Mouse (Mus musculus) small intestine, adult 2 months (tissue): ENCODE results near the gene 2310050C09Rik. TPM values are rescaled to one million over a fixed set of nuclear protein-coding genes. Genes with fewer than 3 reads are reported as not detected.

ENCODE experiments used
- H3K27ac ChIP-seq: fragments of 200-500 bp; 2 replicates; pipeline ENCODE4 v1.5.1; 2012; ENCODE audit warnings: low read depth, low read length, control low read depth, inconsistent platforms; ENCODE audit not compliant: insufficient read depth
- H3K27me3 ChIP-seq: fragments of 200-500 bp; 2 replicates; pipeline ENCODE4 v1.6.1; 2012; ENCODE audit warnings: mild to moderate bottlenecking, moderate library complexity, low read length, inconsistent platforms; ENCODE audit not compliant: control insufficient read depth, insufficient read depth
- H3K36me3 ChIP-seq: fragments of 200-500 bp; 2 replicates; pipeline ENCODE4 v1.6.1; 2012; ENCODE audit warnings: mild to moderate bottlenecking, low read length, control low read depth, inconsistent platforms; ENCODE audit not compliant: control insufficient read depth, insufficient read depth
- H3K4me1 ChIP-seq: fragments of 200-500 bp; 2 replicates; pipeline ENCODE4 v1.6.1; 2012; ENCODE audit warnings: low read length, inconsistent platforms, mixed read lengths; ENCODE audit not compliant: control insufficient read depth, insufficient read depth, insufficient read length
- H3K4me3 ChIP-seq: fragments of 200-500 bp; 2 replicates; pipeline ENCODE4 v1.5.1; 2012; ENCODE audit warnings: low read depth, mild to moderate bottlenecking, control low read depth, inconsistent platforms, low read length, moderate library complexity
- CTCF ChIP-seq: fragments of 200-500 bp; IDR thresholded peaks from 2 replicates; pipeline ENCODE4 v1.5.1; 2012; ENCODE audit warnings: low read depth, mild to moderate bottlenecking, control low read depth, inconsistent platforms, low read length, moderate library complexity, mixed read lengths; ENCODE audit not compliant: insufficient replicate concordance, insufficient read length; ENCODE audit errors: extremely low read depth
- POLR2A ChIP-seq: fragments of 200-500 bp; IDR thresholded peaks from 2 replicates; pipeline ENCODE4 v1.6.1; 2012; ENCODE audit warnings: low read depth, mild to moderate bottlenecking, control low read depth, inconsistent platforms, low read length, moderate library complexity
- WGBS: fragments of 180-500 bp; shearing (Covaris S2); methylation state at CpG from one replicate; pipeline ENCODE4 v1.1.7; 2018; 5-methylcytosine and 5-hydroxymethylcytosine counted together
- polyA plus RNA-seq: library from polyadenylated mRNA; depleted of rRNA; stranded (reverse); fragments of >200 nt; gene quantifications from 2 replicates; pipeline ENCODE4 v1.2.3, GENCODE M21; 2012; rRNA removed

2310050C09Rik gene
- polyA plus RNA-seq, 1 experiment, result not detected

DNA sequence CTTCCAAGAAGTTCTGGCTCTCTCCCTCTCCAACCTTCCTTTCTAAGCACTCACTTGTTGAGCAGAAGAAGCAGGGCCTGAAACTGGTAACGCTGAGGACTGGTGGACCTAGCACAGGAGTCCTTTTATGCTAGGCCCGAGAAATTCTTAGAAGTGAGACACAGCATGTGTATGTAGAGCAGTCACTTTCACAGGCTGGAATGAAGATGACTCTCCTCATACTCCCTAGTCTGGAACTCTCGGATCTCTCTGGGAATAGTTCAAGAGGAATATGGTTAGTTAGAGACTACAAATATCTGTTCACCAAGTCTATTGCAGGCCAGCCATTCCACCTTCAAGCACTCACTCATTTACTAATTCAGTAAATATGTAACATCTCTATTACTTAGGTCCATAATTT, 18.8 kb downstream of the 2310050C09Rik start, which contains the start of gene Lce1l:
Lce1l (minus strand) TSS at position 101 of the 400 bp plus-strand sequence.
- H3K36me3 ChIP-seq, result no peaks in the 10 kb centered on the region
- H3K4me1 ChIP-seq, result no peaks in the 10 kb centered on the region
- H3K27me3 ChIP-seq, result no peaks in the 10 kb centered on the region
- H3K27ac ChIP-seq, result no peak within 1 kb of the TSS
- TF ChIP-seq POLR2A (no peak), CTCF (no peak)
- WGBS, result 86% methylated on average over 3 of the region's 3 CpGs
- no peak within 1 kb of the TSS for H3K4me3 ChIP-seq

GRCm38 (mm10) chr3:92827108-92827507, 42.9 kb downstream of the 2310050C09Rik start, which contains the start of gene Kprp:
Gene Kprp, minus strand, starts transcription at chr3:92827247.
- Histone ChIP-seq H3K27ac (no peak within 1 kb of the TSS), H3K4me1 (no peaks in the 10 kb centered on the region), H3K27me3 (no peaks in the 10 kb centered on the region), H3K36me3 (no peaks in the 10 kb centered on the region), H3K4me3 (no peak within 1 kb of the TSS)
- 20% methylated on average over 1 of the region's 1 CpGs for WGBS
- TF ChIP-seq CTCF (no peak), POLR2A (no peak)

DNA sequence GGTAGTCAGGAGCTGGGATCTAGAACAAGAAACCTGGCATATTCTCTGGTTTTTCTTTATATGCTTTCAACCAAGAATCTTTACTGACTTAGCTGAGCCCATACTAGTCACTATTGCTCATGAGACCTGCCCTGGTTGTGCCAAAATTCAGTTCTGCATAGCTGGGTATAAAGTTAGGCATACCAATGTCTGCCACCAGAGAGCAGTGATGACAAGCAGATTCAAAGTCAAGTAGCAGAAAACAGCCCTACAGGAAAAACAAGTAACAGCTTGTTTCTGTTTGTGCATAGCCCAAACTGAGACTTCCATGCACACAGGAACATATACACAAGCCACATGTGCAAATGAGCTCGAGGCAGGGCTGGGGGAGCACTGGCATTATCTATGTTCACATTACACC, 44.2 kb downstream of the 2310050C09Rik start:
- H3K4me1 ChIP-seq, result no peaks in the 10 kb centered on the region
- no peak for TF ChIP-seq POLR2A
- no peak for TF ChIP-seq CTCF
- no peaks in the 10 kb centered on the region for H3K27me3 ChIP-seq
- H3K4me3 ChIP-seq, result no peak overlapping the region
- 11% methylated on average over 1 of the region's 1 CpGs for WGBS
- no peak overlapping the region for H3K27ac ChIP-seq
- no peaks in the 10 kb centered on the region for H3K36me3 ChIP-seq

Other genes starting within 250 kb of the 2310050C09Rik start
- gene Lce6a, start 248.6 kb downstream of the 2310050C09Rik start, polyA plus RNA-seq, result not detected in 2 replicates
- gene Lce1a1, start 221.9 kb downstream of the 2310050C09Rik start, polyA plus RNA-seq, result not detected in 2 replicates
- gene Lce1b, start 213.3 kb downstream of the 2310050C09Rik start, polyA plus RNA-seq, result not detected in 2 replicates
- not detected in 2 replicates for gene Lce1a2, start 199.9 kb downstream of the 2310050C09Rik start, polyA plus RNA-seq
- gene Lce1c, start 191.0 kb downstream of the 2310050C09Rik start, polyA plus RNA-seq, result not detected in 2 replicates
- gene Lce1d, start 183.0 kb downstream of the 2310050C09Rik start, polyA plus RNA-seq, result not detected in 2 replicates
- not detected in 2 replicates for gene Lce1e, start 161.1 kb downstream of the 2310050C09Rik start, polyA plus RNA-seq
- not detected in 2 replicates for gene Lce1f, start 149.9 kb downstream of the 2310050C09Rik start, polyA plus RNA-seq
- not detected in 2 replicates for gene Gm38119, start 131.1 kb downstream of the 2310050C09Rik start, polyA plus RNA-seq
- not detected in 2 replicates for gene Lce1g, start 117.9 kb downstream of the 2310050C09Rik start, polyA plus RNA-seq
- not detected in 2 replicates for gene Lce1h, start 105.2 kb downstream of the 2310050C09Rik start, polyA plus RNA-seq
- not detected in 2 replicates for gene Lce1i, start 91.3 kb downstream of the 2310050C09Rik start, polyA plus RNA-seq
- gene Lce1j, start 79.7 kb downstream of the 2310050C09Rik start, polyA plus RNA-seq, result not detected in 2 replicates
- not detected in 2 replicates for gene Lce1k, start 62.3 kb downstream of the 2310050C09Rik start, polyA plus RNA-seq
- not detected in 2 replicates for gene Kprp, start 43.0 kb downstream of the 2310050C09Rik start, polyA plus RNA-seq
- not detected in 2 replicates for gene Lce1l, start 18.9 kb downstream of the 2310050C09Rik start, polyA plus RNA-seq
- not detected in 2 replicates for gene Lce3a, start 56.0 kb upstream of the 2310050C09Rik start, polyA plus RNA-seq
- not detected in 2 replicates for gene Lce3b, start 62.8 kb upstream of the 2310050C09Rik start, polyA plus RNA-seq
- not detected in 2 replicates for gene Lce3c, start 74.3 kb upstream of the 2310050C09Rik start, polyA plus RNA-seq
- gene Lce3d, start 87.2 kb upstream of the 2310050C09Rik start, polyA plus RNA-seq, result not detected in 2 replicates
- gene Lce3e, start 96.8 kb upstream of the 2310050C09Rik start, polyA plus RNA-seq, result not detected in 2 replicates
- 0.63 TPM in 1 of 2 replicates, not detected in the other for gene Lce3f, start 122.0 kb upstream of the 2310050C09Rik start, polyA plus RNA-seq
- gene Crct1, start 145.5 kb upstream of the 2310050C09Rik start, polyA plus RNA-seq, result 0.19 TPM in 1 of 2 replicates, not detected in the other
- gene Lce1m, start 148.8 kb upstream of the 2310050C09Rik start, polyA plus RNA-seq, result not detected in 2 replicates
- gene Gm4858, start 198.6 kb upstream of the 2310050C09Rik start, polyA plus RNA-seq, result not detected in 2 replicates